Mouse (Mus musculus) liver, embryonic 14.5 days (tissue): ENCODE data around the gene Isy1. TPM values are rescaled to one million over a fixed set of nuclear protein-coding genes. Genes with fewer than 3 reads are reported as not detected.

ENCODE experiments used
- ATAC-seq: fragments of 200-750 bp; cut with Nextera tagmentation; 2 replicates; pipeline ENCODE4 v1.8.0; 2017; ENCODE audit warnings: moderate number of reproducible peaks, mild to moderate bottlenecking, moderate library complexity; ENCODE audit not compliant: insufficient read depth
- DNase-seq, 3 experiments: peaks; one replicate each; pipeline ENCODE4 v3.0.0-alpha.2; 2012 to 2013; ENCODE audit warnings: low read depth in 3 of 3, low spot score in 3 of 3
- H3K27ac ChIP-seq: fragments of 300-500 bp; sonication (generic); 2 replicates; pipeline ENCODE4 v1.5.1; 2014; ENCODE audit warnings: moderate library complexity, mild to moderate bottlenecking, control low read depth, inconsistent platforms
- H3K27me3 ChIP-seq: fragments of 300-500 bp; sonication (generic); 2 replicates; pipeline ENCODE4 v1.6.1; 2014; ENCODE audit warnings: mild to moderate bottlenecking, low read length, moderate library complexity; ENCODE audit not compliant: control insufficient read depth, insufficient read depth
- H3K36me3 ChIP-seq: fragments of 300-500 bp; sonication (generic); replicated peaks from 2 replicates; pipeline ENCODE4 v1.6.1; 2014; ENCODE audit warnings: low read depth; ENCODE audit not compliant: control insufficient read depth, insufficient read depth
- H3K4me1 ChIP-seq, 2 experiments: fragments of 200-500 bp in 1 of 2; fragments of 300-500 bp in 1 of 2; sonication (generic) in 1 of 2; replicated peaks; 2 replicates each; pipeline ENCODE4 v1.6.1; 2012 to 2014; ENCODE audit warnings: antibody characterized with exemption in 1 of 2, inconsistent platforms in 1 of 2, low read length in 1 of 2; ENCODE audit not compliant: control insufficient read depth in 2 of 2, insufficient read depth in 2 of 2
- H3K4me2 ChIP-seq: fragments of 300-500 bp; sonication (generic); 2 replicates; pipeline ENCODE4 v1.6.1; 2014; ENCODE audit warnings: low read depth, mild to moderate bottlenecking, control low read depth, moderate library complexity
- H3K4me3 ChIP-seq, 2 experiments: fragments of 200-500 bp in 1 of 2; fragments of 300-500 bp in 1 of 2; sonication (generic) in 1 of 2; 2 replicates each; pipeline ENCODE4 v1.5.1; 2012 to 2014; ENCODE audit warnings: low read depth in 2 of 2, low read length in 2 of 2, mild to moderate bottlenecking in 2 of 2, control low read depth in 1 of 2, inconsistent platforms in 1 of 2, moderate library complexity in 1 of 2; ENCODE audit not compliant: insufficient read depth in 1 of 2
- H3K9ac ChIP-seq: fragments of 300-500 bp; sonication (generic); replicated peaks from 2 replicates; pipeline ENCODE4 v1.6.1; 2014; ENCODE audit warnings: mild to moderate bottlenecking, control low read depth, moderate library complexity
- H3K9me3 ChIP-seq: fragments of 300-500 bp; sonication (generic); 2 replicates; pipeline ENCODE4 v1.6.1; 2016; ENCODE audit warnings: low read length, mixed read lengths; ENCODE audit not compliant: control insufficient read depth
- CTCF ChIP-seq: IDR thresholded peaks from 2 replicates; pipeline ENCODE4 v1.5.1; 2016; ENCODE audit warnings: antibody characterized with exemption, low read depth, control low read depth
- EP300 ChIP-seq: IDR thresholded peaks from 2 replicates; pipeline ENCODE4 v1.6.1; 2016; ENCODE audit warnings: antibody characterized with exemption, low read depth
- WGBS: fragments of 180-500 bp; shearing (Covaris S2); extraction: QIAGEN DNeasy Blood & Tissue Kit; methylation state at CpG from one replicate; pipeline ENCODE4 v1.1.7; 2014; ENCODE audit not compliant: insufficient replicate concordance; 5-methylcytosine and 5-hydroxymethylcytosine counted together
- polyA plus RNA-seq, 2 experiments: library from polyadenylated mRNA; depleted of rRNA in 1 of 2; stranded (reverse) in 1 of 2; unstranded in 1 of 2; fragments of >200 nt; fragmentation: Nextera tagmentation in 1 of 2; extraction: Ambion mirVana in 1 of 2; gene quantifications; 2 replicates each; pipeline versions ENCODE4 v1.2.1 to v1.2.3; 2012 to 2014

The Isy1 gene
- polyA plus RNA-seq, 2 experiments: 16.9 to 34.0 TPM

GRCm38 (mm10) chr6:87850900-87851614 is 12.5 kb upstream of the Isy1 start, which contains the start of gene Cnbp:
TSS of gene Cnbp (minus strand) at chr6:87851106.
- no peaks in the 10 kb centered on the region for H3K9me3 ChIP-seq
- DNase-seq (peak; percentile 93 to 95 (median 94)), ATAC-seq (peak; percentile 96)
- no peaks in the 10 kb centered on the region for H3K27me3 ChIP-seq
- peaks cover 29% of the 10 kb centered on the region for H3K36me3 ChIP-seq
- H3K4me2 ChIP-seq: peak within 1 kb of the TSS; percentile 96
- H3K9ac ChIP-seq: peak within 1 kb of the TSS; percentile 95
- TF ChIP-seq CTCF (no peak), EP300 (no peak)
- peak within 1 kb of the TSS; percentile 91 for H3K27ac ChIP-seq
- peaks cover 36 to 43% of the 10 kb centered on the region in 2 experiments for H3K4me1 ChIP-seq
- WGBS: under 1% methylated on average over 55 of the region's 55 CpGs
- H3K4me3 ChIP-seq: peak within 1 kb of the TSS; percentile 84 to 98

- Histone ChIP-seq H3K4me1 (peaks cover 36 to 43% of the 10 kb centered on the region in 2 experiments), H3K27me3 (no peaks in the 10 kb centered on the region), H3K9me3 (no peaks in the 10 kb centered on the region), H3K4me2 (peak overlapping the region; percentile 96), H3K9ac (peak overlapping the region; percentile 95), H3K4me3 (peak overlapping the region; percentile 84 to 98), H3K36me3 (peaks cover 36% of the 10 kb centered on the region), H3K27ac (peak overlapping the region; percentile 80)
- TF ChIP-seq EP300 (no peak), CTCF (no peak)
- DNase-seq: no peak
- WGBS: under 1% methylated on average over 73 of the region's 73 CpGs
- ATAC-seq: peak; percentile 71
These were observed 11.7 kb upstream of the Isy1 start for GRCm38 (mm10) chr6:87850155-87850899.

GRCm38 (mm10) chr6:87849780-87850154 is 11.2 kb upstream of the Isy1 start:
- H3K27ac ChIP-seq: peak overlapping the region; percentile 80
- peaks cover 36 to 43% of the 10 kb centered on the region in 2 experiments for H3K4me1 ChIP-seq
- no peaks in the 10 kb centered on the region for H3K27me3 ChIP-seq
- no peak for TF ChIP-seq CTCF
- no peak for TF ChIP-seq EP300
- peak overlapping the region; percentile 84 to 98 for H3K4me3 ChIP-seq
- DNase-seq (peak in 1 of 3 experiments; percentile 43), ATAC-seq (no peak)
- H3K9ac ChIP-seq: peak overlapping the region; percentile 95
- no peaks in the 10 kb centered on the region for H3K9me3 ChIP-seq
- 0% methylated on average over 8 of the region's 8 CpGs for WGBS
- H3K36me3 ChIP-seq: peaks cover 42% of the 10 kb centered on the region
- H3K4me2 ChIP-seq: peak overlapping the region; percentile 96

GRCm38 (mm10) chr6:87846813-87847212 is 8.2 kb upstream of the Isy1 start:
- Histone ChIP-seq H3K27ac (no peak overlapping the region; the same call in 1 of the 2 replicates), H3K36me3 (peaks cover 69% of the 10 kb centered on the region), H3K4me2 (peak overlapping the region; percentile 96), H3K27me3 (no peaks in the 10 kb centered on the region), H3K4me3 (no peak overlapping the region), H3K4me1 (peaks cover 18 to 23% of the 10 kb centered on the region in 2 experiments), H3K9ac (peak overlapping the region; percentile 46), H3K9me3 (no peaks in the 10 kb centered on the region)
- 65% methylated on average over 1 of the region's 1 CpGs for WGBS
- no peak for DNase-seq
- no peak for TF ChIP-seq EP300
- TF ChIP-seq CTCF: no peak
- no peak for ATAC-seq

GRCm38 (mm10) chr6:87845031-87845695 is 6.6 kb upstream of the Isy1 start:
- H3K36me3 ChIP-seq: peaks cover 73% of the 10 kb centered on the region
- no peak for TF ChIP-seq CTCF
- TF ChIP-seq EP300: no peak
- H3K4me1 ChIP-seq: peaks cover 12 to 20% of the 10 kb centered on the region in 2 experiments
- DNase-seq (no peak), ATAC-seq (no peak)
- no peaks in the 10 kb centered on the region for H3K9me3 ChIP-seq
- H3K4me2 ChIP-seq: no peak overlapping the region
- no peaks in the 10 kb centered on the region for H3K27me3 ChIP-seq
- 89% methylated on average over 13 of the region's 13 CpGs for WGBS
- H3K9ac ChIP-seq: no peak overlapping the region
- H3K4me3 ChIP-seq: no peak overlapping the region
- H3K27ac ChIP-seq: no peak overlapping the region
